Mouse (Mus musculus): ENCODE measurements around the gene Mgat1.
"Not testable (repeated sequence)": the region's sequence is repeated elsewhere in the genome, so short reads cannot be mapped to it uniquely, and the experiment has no call there.

GRCm38 (mm10) chr11:49284982-49285381 is 41.0 kb downstream of the Mgat1 start, which contains the start of gene Olfr1392:
- TF ChIP-seq MYOD1 (IDR thresholded peaks at IDR 0.05; ENCODE audit: control insufficient read depth, insufficient read length, low read depth); CTCF (IDR thresholded peaks at IDR 0.05; ENCODE audit: control insufficient read depth, insufficient read depth, insufficient read length); MAX (IDR thresholded peaks at IDR 0.05); USF1 (IDR thresholded peaks at IDR 0.05; ENCODE audit: low read depth); MYOG (IDR thresholded peaks at IDR 0.05; ENCODE audit: control insufficient read depth, extremely low read depth, insufficient read length); FOSL1 (IDR thresholded peaks at IDR 0.05; ENCODE audit: insufficient read depth, low read length, poor library complexity, severe bottlenecking); CEBPB (IDR thresholded peaks at IDR 0.05; ENCODE audit: low read depth): not testable (repeated sequence)

Data from C2C12 (cell line).